Mouse (Mus musculus) hematopoietic stem cell, adult 5-6 weeks (primary cell): ENCODE results near the gene Sestd1. TPM values are rescaled to one million over a fixed set of nuclear protein-coding genes. Genes with fewer than 3 reads are reported as not detected.

Experiments used
- ATAC-seq, 2 experiments: fragments of 125-278 bp in 1 of 2; replicated peaks in 1 of 2; 2 replicates each; pipeline ENCODE4 v1.8.0; 2016 to 2017; ENCODE audit warnings: inconsistent platforms in 2 of 2, mild to moderate bottlenecking in 2 of 2, moderate number of reproducible peaks in 2 of 2, low read depth in 1 of 2, moderate TSS enrichment in 1 of 2; ENCODE audit not compliant: low FRiP score in 2 of 2, poor library complexity in 2 of 2, severe bottlenecking in 2 of 2, insufficient read depth in 1 of 2, low TSS enrichment in 1 of 2
- total RNA-seq: library from RNA; stranded (forward); fragments of 172-1452, 232-1000 nt; gene quantifications from 2 replicates; pipeline ENCODE4 v1.2.3, GENCODE M21; 2017

The Sestd1 gene
- total RNA-seq, 1 experiment from 2014 or later = 29.4 TPM

DNA sequence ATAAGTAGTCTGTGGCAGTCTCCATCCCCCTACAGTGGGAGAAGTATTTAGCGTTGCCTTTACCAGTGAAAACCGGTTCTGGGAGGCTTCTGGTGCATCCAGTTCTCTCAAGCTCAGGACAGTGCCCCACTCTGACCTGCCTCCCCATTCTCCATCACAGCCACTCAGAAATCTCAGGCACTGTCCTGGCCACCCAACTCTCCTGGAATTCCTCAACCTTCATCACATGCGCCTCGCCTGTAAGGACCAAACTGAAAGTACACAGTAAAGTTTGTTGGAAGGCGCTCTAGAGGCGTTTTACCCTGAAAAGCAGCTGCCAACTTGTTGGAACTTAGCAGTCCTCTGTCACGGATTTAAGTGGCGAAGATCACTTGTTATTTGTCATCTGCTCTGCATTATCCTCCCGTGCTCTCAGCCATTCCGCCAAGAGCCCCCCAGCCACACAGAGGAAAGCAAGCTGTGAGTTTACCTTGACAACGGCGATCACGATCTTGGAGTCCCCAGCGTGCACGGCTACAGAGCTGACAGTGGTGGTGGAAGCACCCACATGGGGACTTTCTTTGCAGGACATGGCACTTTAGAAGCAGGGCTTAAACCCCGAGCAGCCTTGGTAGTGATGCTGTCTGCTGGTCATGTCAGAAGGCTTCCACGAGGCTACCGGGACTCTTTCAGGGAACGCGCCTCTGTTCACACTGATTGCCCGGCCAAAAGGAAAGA lies 110.3 kb downstream of the Sestd1 start:
- peak; percentile 60 to 61 for ATAC-seq

GRCm38 (mm10) chr2:77169218-77169617 lies 111.2 kb downstream of the Sestd1 start:
- ATAC-seq = no peak

DNA sequence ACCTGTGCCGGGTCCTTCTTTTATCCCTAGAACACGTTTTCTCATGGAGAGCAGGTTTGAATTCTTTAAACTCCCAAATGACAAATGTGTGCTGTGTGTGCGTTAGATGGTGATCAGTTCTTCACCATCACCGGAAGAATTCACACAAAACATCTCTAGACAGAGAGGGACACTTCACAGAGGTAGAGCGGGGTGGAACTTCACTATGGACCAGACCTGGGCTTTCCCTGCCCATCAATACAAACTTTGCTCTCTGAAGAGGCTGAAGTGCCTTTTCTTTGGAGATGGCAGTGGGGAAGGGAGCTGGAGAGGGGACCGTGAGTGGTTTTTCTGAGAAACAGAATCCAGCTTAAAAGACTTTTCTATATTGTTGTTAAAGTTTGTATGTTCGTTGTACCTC lies 111.6 kb downstream of the Sestd1 start:
- no peak for ATAC-seq

- ATAC-seq = no peak
These were observed 112.2 kb downstream of the Sestd1 start for GRCm38 (mm10) chr2:77168081-77168685.

DNA sequence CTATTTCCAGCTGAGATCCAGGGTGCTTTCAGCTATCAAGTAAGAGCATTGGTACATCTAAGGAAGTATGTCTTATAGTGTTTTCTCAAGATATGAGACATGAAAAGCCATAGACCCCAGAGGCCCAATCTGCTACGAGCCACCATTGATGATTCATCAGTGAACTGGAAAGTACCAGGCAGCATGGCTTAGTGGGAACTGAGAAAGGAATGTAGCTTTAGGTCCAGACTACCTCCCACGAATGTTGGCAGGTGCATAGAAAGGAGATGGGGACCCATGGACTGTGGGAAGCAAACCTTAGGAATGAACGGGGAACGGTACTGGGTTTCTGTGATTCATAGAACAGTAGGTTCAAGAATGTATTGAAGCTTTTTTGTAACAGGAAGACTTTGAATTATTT lies 114.0 kb downstream of the Sestd1 start:
- no peak for ATAC-seq

DNA sequence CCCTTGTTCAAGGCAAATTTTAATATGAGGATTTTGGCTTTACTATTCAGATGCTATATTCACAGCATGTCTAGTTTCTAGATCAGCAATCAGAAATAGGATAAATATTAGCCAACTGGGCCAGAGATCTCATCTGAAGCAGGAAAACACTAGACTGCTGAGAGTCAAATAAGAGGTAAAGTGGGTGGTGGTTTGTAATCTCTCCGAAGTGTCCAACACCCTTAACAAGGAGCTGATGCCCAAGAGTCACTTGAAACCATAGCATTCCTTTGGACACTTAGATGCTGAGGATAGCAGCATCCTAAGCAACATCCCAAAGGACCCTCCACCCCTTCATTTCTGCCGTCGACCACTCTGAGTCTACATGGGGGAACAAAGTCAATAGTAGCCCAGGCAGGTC lies 115.7 kb downstream of the Sestd1 start:
- no peak for ATAC-seq

DNA sequence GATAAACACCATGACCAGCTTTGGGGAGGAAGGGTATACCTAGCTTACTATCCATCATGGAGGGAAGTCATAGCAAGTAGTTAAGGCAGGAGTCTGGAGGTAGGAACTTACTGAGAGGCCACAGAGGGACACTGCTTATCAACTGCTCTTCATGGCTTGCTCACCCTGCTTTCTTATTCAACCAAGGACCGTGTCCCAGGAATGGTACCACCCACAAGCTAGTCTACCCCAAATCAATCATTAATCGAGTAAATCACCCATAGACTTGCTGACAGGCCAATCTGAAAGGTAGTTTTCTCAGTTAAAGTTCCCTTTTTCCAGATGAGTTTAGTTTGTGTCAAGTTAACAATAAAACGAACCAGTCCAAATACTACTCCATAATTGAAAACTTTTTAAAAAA lies 117.0 kb downstream of the Sestd1 start:
- no peak for ATAC-seq

DNA sequence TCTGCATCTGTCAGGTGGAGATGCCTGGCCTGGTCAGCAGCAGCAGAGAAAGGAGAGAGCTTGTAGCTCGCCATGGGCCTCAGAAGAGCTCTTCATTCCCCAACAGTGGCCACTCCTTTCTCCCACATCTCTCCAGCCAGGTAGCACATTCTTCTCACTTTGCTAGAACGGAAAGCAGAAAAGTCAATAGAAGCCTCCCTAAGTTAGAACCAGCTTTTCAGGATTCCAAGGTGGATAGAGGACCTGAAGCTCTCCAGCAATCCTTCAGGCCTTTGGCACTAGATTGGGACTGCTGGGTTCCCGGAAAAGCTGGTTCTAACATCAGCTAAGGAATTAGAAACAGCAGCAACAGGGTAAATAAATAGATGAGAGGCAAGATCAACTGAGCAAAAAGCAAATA lies 118.3 kb downstream of the Sestd1 start:
- ATAC-seq = no peak

DNA sequence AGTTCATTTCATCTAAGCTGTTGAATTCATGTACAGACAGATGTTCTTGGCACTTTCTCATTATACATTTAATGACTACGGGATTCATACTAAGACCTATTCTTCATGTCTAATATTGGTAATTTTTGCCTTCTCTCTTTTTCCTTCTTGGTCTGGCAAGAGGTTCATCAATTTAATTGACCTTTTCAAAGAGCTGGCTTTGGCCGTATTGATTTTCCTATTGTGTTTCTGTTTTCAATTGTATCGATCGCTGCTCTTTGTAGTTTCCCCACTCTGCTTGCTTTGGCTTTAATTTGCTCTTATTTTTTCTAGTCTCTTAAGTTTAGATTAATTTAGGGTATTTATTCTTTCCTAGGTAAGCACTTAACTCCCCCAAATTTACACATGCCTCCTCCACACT lies 122.8 kb downstream of the Sestd1 start:
- ATAC-seq = no peak

DNA sequence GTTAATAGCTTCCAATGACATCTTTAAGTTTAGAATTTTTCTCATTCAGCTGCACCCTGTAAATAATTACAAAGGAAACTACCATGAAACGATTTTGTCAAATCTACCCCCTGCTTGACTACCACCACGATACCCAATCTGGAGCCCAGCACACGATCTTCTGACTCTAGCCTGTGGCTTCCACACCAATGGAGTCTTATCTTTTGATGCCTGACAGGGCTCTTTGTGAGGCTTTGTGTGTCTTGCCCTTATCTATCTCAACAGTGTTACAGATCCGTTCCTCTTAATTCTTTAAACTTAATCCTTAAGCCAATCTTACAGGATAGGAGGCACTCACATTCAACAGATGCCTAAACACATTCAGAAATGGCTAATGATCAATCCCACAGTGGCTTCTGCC lies 126.3 kb downstream of the Sestd1 start:
- ATAC-seq = peak in 1 of 2 experiments; percentile 45; a peak in 1 of 4 replicates

- no peak for ATAC-seq
These were observed 129.1 kb downstream of the Sestd1 start for GRCm38 (mm10) chr2:77151255-77151654.

DNA sequence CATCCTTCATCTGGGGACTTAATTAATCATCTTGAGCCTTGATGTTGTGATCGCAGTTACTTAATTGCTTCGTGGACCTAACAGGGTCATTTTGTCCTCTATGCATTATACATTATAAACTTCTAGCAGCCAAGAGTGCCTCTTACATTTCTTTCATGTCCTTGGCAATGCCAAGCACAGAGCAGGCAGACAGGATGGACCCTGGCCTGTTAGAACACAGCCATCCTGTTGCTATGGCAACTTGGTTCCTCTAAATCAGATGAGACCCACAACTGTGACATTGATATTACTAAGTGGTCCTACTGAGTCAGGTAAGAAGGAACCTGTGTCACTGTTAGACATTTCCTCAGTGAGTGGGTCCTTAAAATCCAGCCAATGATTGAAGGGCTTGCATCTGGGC lies 130.8 kb downstream of the Sestd1 start:
- ATAC-seq = no peak

DNA sequence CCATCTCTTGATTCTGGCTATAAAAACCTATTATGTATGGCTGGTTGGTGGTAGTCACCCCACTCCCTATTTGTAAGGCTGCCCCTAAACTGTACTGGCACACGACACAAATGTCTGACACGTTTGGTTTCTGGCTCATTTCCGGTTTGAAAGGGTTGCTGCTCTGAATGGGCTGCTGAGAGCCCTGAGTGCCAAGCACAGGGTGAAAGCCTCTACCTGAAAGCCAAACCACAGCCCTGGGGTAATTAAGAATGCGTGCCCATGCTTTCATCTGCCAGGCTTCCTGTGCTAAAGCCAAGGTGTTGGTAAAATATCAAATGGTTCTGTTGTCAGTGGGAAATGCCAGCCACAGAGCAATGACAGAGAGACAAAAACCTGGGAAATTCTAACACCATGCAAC lies 132.2 kb downstream of the Sestd1 start:
- no peak for ATAC-seq

DNA sequence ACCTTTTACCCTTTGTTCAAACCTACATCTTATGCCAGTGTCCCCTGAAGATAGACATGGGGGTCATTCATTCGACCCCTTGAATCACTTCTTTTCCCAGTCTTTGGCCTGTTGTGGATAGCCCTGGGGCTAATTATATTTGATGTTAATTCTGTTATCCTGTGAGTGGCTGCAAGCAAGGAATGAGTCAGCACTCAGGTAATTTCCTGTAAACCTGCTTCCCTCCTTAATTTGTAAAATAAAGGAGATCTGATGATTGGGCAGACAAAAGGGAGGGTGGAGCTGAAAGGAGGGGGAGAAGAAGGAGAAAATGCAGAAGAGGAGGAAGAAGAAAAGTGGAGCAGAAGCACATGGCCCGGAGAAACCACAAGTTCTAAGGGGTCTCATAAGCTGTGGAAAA lies 133.4 kb downstream of the Sestd1 start:
- no peak for ATAC-seq

DNA sequence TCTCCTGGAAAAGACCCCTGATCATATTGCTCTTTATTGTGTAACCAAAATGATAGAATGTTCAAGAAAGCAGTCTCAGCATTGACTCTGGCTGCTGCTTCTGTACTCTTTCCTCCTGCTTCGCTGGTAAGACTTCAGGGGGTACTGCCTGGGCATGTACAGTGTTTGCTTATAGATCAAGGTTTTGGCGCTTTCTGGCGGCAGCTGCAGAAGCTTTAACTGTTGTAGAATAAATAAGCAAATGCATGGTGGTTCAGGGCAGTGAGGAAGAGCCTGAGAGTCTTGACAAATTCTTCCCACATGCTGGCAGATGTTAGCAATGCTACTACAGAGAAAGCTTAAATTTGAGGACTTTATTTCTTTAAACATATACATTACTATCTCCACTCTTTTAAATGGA lies 134.1 kb downstream of the Sestd1 start:
- no peak for ATAC-seq

GRCm38 (mm10) chr2:77143536-77143935 lies 136.9 kb downstream of the Sestd1 start:
- no peak for ATAC-seq

GRCm38 (mm10) chr2:77138879-77139278 lies 141.5 kb downstream of the Sestd1 start:
- no peak for ATAC-seq

DNA sequence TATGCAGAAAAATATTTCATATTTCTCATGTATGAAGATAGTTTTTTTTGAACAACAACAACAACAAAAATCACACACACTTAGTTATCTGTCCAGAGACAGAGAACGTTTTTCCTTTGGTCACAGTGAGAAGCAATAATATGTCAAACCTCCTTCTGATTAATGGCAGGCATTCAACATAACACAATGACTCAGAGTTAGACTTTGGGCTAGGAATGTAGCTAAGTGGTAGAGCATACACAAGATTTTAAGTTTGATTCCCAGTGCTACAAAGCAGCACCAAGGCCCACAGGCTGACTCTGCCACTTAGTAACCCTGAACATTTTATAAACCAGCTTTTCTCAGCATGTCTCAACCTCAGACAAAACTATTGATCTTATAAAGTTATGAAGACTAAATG lies 145.5 kb downstream of the Sestd1 start:
- no peak for ATAC-seq

DNA sequence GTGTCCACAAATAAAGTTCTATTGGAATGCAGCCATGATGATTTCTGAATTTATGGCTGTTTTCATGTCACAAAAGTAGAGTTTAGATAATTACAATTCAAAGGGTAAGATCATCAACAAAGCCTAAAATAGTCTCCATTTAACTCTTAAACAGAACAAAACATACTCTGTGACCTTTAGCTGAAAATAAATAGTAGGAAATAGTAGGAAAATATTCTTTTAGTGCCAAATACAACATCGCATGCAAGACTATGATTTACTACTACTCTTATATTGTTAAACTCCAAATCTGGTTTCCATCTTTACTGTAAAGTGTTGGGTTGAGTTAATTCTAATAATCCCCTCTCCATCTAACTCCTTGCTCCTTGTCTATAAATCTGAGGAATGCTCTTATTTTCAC lies 147.0 kb downstream of the Sestd1 start:
- ATAC-seq = no peak
